Mouse (Mus musculus) kidney, postnatal 0 days (tissue): ENCODE measurements at regions not wholly inside any gene's neighbourhood (a gene's known extent, or its start where the extent isn't known, plus 50 kb on each side); places are given as distances from the start of the nearest gene placed in this dataset.
"Not testable (repeated sequence)": the region's sequence is repeated elsewhere in the genome, so short reads cannot be mapped to it uniquely, and the experiment has no call there.

Experiments
- ATAC-seq: fragments of 200-750 bp; cut with Nextera tagmentation; replicated peaks from 2 replicates; pipeline ENCODE4 v1.8.0; 2017; ENCODE audit warnings: low read depth, moderate number of reproducible peaks, moderate TSS enrichment, moderate library complexity; ENCODE audit not compliant: low FRiP score
- DNase-seq: peaks from one replicate; pipeline ENCODE4 v3.0.0-alpha.2; 2016; ENCODE audit warnings: low spot score
- H3K27ac ChIP-seq: fragments of 300-500 bp; sonication (generic); 2 replicates; pipeline ENCODE4 v1.5.1; 2014; ENCODE audit warnings: mild to moderate bottlenecking
- H3K27me3 ChIP-seq: fragments of 300-500 bp; sonication (generic); 2 replicates; pipeline ENCODE4 v1.6.1; 2014; ENCODE audit warnings: low read length, mixed read lengths; ENCODE audit not compliant: insufficient read depth
- H3K36me3 ChIP-seq: fragments of 300-500 bp; sonication (generic); 2 replicates; pipeline ENCODE4 v1.6.1; 2014; ENCODE audit warnings: low read length, mixed read lengths; ENCODE audit not compliant: insufficient read depth
- H3K4me1 ChIP-seq: fragments of 300-500 bp; sonication (generic); replicated peaks from 2 replicates; pipeline ENCODE4 v1.6.1; 2014; ENCODE audit warnings: antibody characterized with exemption, low read length, mixed read lengths; ENCODE audit not compliant: insufficient read depth
- H3K4me2 ChIP-seq: fragments of 300-500 bp; sonication (generic); 2 replicates; pipeline ENCODE4 v1.6.1; 2014; ENCODE audit warnings: mild to moderate bottlenecking, low read length, moderate library complexity, mixed read lengths
- H3K4me3 ChIP-seq: fragments of 300-500 bp; sonication (generic); replicated peaks from 2 replicates; pipeline ENCODE4 v1.5.1; 2014; ENCODE audit warnings: low read depth, low read length
- H3K9ac ChIP-seq: fragments of 300-500 bp; sonication (generic); 2 replicates; pipeline ENCODE4 v1.6.1; 2014; ENCODE audit warnings: low read depth, low read length
- H3K9me3 ChIP-seq: fragments of 300-500 bp; sonication (generic); replicated peaks from 2 replicates; pipeline ENCODE4 v1.6.1; 2016; ENCODE audit warnings: low read length, inconsistent platforms, mixed read lengths
- CTCF ChIP-seq: IDR thresholded peaks from 2 replicates; pipeline ENCODE4 v1.5.1; 2016; ENCODE audit warnings: antibody characterized with exemption, low read depth, mild to moderate bottlenecking, moderate library complexity
- WGBS: fragments of 180-500 bp; shearing (Covaris S2); extraction: QIAGEN DNeasy Blood & Tissue Kit; methylation state at CpG from one replicate; pipeline ENCODE4 v1.1.7; 2014; 5-methylcytosine and 5-hydroxymethylcytosine counted together

DNA sequence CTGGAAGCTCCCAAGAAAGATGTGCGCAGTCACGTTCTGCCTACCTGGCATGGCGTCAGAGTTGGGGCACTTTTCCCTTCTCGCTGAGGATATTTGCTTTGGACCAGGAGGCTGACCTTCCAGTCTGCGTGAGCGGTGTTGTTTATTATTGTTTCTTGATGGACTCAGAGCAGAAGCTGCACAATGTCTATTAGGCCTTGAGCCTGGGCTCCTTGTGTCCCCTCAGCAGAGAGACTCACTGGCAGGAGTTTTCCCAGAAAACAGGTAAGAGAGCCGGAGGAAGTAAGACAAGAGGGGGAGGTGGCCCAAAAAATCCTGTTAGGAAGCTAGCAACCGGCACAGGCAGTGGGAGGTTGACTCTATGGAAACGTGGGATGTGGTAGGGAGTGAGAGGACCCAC is 77.6 kb upstream of the Fam174b start:
- DNase-seq, result no peak
- H3K9ac ChIP-seq, result no peak overlapping the region
- H3K27me3 ChIP-seq, result no peaks in the 10 kb centered on the region
- no peaks in the 10 kb centered on the region for H3K9me3 ChIP-seq
- H3K4me1 ChIP-seq, result no peaks in the 10 kb centered on the region
- ATAC-seq, result no peak
- WGBS, result 67% methylated on average over 9 of the region's 9 CpGs
- H3K4me3 ChIP-seq, result no peak overlapping the region
- H3K27ac ChIP-seq, result no peak overlapping the region
- H3K36me3 ChIP-seq, result no peaks in the 10 kb centered on the region
- TF ChIP-seq CTCF, result no peak
- no peak overlapping the region for H3K4me2 ChIP-seq

- H3K4me3 ChIP-seq, result no peak overlapping the region
- H3K9me3 ChIP-seq, result no peaks in the 10 kb centered on the region
- DNase-seq (no peak), ATAC-seq (no peak)
- H3K27me3 ChIP-seq, result no peaks in the 10 kb centered on the region
- no peak overlapping the region for H3K9ac ChIP-seq
- no peak for TF ChIP-seq CTCF
- H3K27ac ChIP-seq, result no peak overlapping the region
- H3K4me2 ChIP-seq, result no peak overlapping the region
- no peaks in the 10 kb centered on the region for H3K36me3 ChIP-seq
- no peaks in the 10 kb centered on the region for H3K4me1 ChIP-seq
- WGBS, result 84% methylated on average over 3 of the region's 3 CpGs
These were observed 78.2 kb upstream of the Fam174b start for GRCm38 (mm10) chr7:73661901-73662300.

DNA sequence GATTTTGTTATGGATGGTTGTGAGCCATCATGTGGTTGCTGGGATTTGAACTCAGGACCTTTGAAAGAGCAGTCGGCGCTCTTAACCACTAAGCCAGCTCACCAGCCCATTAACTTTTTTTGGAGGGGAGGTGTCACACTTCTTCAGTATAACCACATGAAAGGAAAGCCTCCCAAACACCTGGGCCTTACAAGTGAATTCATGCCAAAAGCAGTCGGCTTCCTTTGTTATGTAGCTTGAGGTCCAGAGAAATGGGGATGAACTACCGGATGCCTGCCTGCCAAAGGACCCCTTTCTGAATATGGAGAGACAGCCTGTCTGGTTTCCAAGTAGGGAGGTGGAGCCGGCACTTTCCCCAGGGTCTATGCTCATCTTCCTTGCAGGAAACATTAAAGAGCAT is 80.6 kb upstream of the Fam174b start:
- ATAC-seq (no peak), DNase-seq (no peak)
- no peaks in the 10 kb centered on the region for H3K36me3 ChIP-seq
- 0 out of 2 replicates have a peak, but pooled peaks cover 3% of the 10 kb centered on the region for H3K27me3 ChIP-seq
- 70% methylated on average over 5 of the region's 5 CpGs for WGBS
- no peaks in the 10 kb centered on the region for H3K4me1 ChIP-seq
- TF ChIP-seq CTCF, result no peak
- H3K27ac ChIP-seq, result no peak overlapping the region
- no peak overlapping the region for H3K9ac ChIP-seq
- no peak overlapping the region for H3K4me2 ChIP-seq
- H3K9me3 ChIP-seq, result no peaks in the 10 kb centered on the region
- H3K4me3 ChIP-seq, result no peak overlapping the region

DNA sequence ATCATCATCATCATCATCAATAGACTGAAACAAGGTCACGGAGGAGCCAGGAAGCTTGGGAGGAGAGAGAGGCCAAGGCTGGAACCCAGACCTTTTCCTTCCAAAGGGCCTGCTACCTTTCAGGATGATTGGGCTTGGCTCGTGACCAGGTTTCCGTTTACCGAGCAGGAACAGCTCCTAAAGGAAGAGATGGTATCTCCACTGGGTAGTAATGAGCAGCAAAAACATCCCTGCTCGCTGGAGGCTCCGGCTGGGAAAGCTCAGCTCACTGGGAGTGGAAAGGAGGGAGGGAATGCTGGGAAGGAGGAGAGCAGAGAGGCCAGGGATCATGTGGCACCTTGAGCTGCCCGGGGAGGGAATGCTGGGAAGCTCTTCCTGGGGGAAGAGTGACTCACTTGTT is 82.8 kb upstream of the Fam174b start:
- Histone ChIP-seq H3K9ac (no peak overlapping the region), H3K27me3 (0 out of 2 replicates have a peak, but pooled peaks cover 5% of the 10 kb centered on the region), H3K27ac (no peak overlapping the region), H3K4me2 (no peak overlapping the region), H3K36me3 (no peaks in the 10 kb centered on the region), H3K4me1 (no peaks in the 10 kb centered on the region), H3K9me3 (no peaks in the 10 kb centered on the region), H3K4me3 (no peak overlapping the region)
- TF ChIP-seq CTCF, result no peak
- peak; percentile 36 for DNase-seq
- ATAC-seq, result 0 out of 2 replicates have a peak, but pooled peaks have one; percentile 48
- 24% methylated on average over 7 of the region's 7 CpGs for WGBS

DNA sequence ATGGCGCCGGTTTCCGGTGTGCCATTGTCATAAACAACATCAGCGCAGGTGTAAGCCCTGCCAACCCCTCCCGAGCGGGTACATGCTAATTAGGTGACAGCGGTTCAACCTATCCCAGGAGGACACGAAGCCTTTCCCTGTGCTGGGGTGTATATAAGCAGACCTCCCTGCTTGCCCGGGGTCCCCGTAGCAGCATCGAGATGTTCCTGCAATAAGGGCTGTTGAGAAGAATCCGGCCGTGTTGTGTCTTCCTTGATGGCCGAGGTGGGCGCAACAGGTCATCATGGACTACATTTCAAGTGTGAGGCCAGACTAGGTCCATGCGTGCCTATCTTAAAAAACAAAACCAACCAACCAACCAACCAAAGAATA is 83.7 kb upstream of the Fam174b start:
- H3K9me3 ChIP-seq, H3K9ac ChIP-seq, H3K27me3 ChIP-seq, H3K36me3 ChIP-seq, DNase-seq, H3K4me2 ChIP-seq, H3K4me1 ChIP-seq, ATAC-seq, H3K27ac ChIP-seq, H3K4me3 ChIP-seq: not testable (repeated sequence)
- WGBS, result 96% methylated on average over 16 of the region's 16 CpGs

DNA sequence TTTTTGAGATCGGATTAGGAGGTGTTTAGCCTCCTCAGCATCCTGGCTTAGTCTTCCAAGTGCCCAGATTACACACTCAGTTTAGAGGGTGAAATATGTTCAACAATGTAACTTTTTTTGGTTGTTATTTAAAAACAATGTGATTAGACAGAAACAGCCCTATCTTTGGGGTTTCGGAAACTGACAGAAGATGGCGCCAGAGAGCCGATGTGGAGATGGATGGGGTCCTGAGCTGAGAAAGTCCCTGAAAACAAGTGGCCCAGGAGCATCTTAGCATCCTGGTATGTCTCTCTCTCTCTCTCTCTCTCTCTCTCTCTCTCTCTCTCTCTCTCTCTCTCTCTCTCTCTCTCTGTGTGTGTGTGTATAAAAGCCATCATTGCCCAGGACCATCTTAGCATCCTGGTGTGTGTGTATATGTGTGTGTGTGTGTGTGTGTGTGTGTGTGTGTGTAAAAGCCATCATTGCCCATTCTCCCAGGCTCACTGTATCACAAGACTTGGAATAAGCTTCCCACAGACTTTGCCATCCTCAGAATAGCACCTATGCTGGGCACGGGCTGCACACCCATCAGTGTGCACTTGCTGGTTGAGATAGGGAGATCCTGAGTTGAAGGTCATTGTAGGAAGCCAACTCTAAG is 84.2 kb upstream of the Fam174b start:
- H3K27ac ChIP-seq, result no peak overlapping the region
- H3K27me3 ChIP-seq, result 0 out of 2 replicates have a peak, but pooled peaks cover 5% of the 10 kb centered on the region
- TF ChIP-seq CTCF, result peak; percentile 90
- 27% methylated on average over 5 of the region's 5 CpGs for WGBS
- H3K4me2 ChIP-seq, result no peak overlapping the region
- ATAC-seq (peak; percentile 11; the same call in 1 of the 2 replicates), DNase-seq (peak; percentile 81)
- H3K9me3 ChIP-seq, result no peaks in the 10 kb centered on the region
- no peak overlapping the region for H3K4me3 ChIP-seq
- no peaks in the 10 kb centered on the region for H3K36me3 ChIP-seq
- no peaks in the 10 kb centered on the region for H3K4me1 ChIP-seq
- no peak overlapping the region for H3K9ac ChIP-seq
